In the genomic region with DNA sequence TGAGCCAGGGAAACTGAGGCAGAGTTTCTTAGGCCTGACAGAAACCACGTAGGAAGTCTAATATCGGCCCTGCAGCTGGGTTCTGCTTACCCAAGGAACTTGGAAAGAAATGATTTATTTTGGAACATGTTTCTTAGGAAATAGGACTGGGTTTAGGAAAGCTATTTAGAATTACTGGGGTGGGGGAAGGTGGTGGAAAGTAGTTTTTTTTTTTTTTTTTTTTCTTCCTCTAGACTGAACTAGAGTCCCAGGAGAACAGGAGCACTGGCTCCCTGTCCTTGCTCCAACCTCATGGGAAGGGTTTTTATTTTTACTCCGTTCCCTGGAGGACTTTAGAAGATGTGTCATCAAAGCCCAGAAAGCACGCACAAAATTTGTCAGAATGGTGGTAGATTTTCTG, we compare ENCODE assay signal across 9 mouse cellular contexts. TPM values are rescaled to one million over a fixed set of nuclear protein-coding genes. Genes with fewer than 3 reads are reported as not detected.
A peak's percentile ranks its signal among the peaks of the same experiment; 100 is the strongest.
DNase-seq lines count a peak whose midpoint lies in the region; ATAC-seq lines count a peak whose summit lies in the region.
"Had no signal": no experiment of that assay in that cellular context is flagged by ENCODE, and none has a peak within 500 bp of the region (broad histone marks: within the 10 kb centered on the region; RNA-seq: fewer than 3 reads in every experiment).

No protein-coding gene starts in this region.

- WGBS in heart, embryonic 13.5 days: 51% methylated on average over 4 of the region's 4 CpGs
- 48% methylated on average over 4 of the region's 4 CpGs for WGBS in hindbrain, embryonic 14.5 days
- WGBS in midbrain, embryonic 13.5 days: 74% methylated on average over 4 of the region's 4 CpGs

- intact Hi-C loops in heart, postnatal 14 days (cut with DNase I): loop anchor here (5.0 kb wide), 1 partner anchor 83 kb away; the partner anchor contains the start of genes Brca1 and Nbr1

- no peaks in the 10 kb centered on the region for H3K27me3 ChIP-seq in heart, embryonic 13.5 days (replicated peaks)
- no peaks in the 10 kb centered on the region for H3K27me3 ChIP-seq in hindbrain, embryonic 14.5 days (ENCODE audit: control insufficient read depth, insufficient read depth, low read length)
- H3K27me3 ChIP-seq in midbrain, embryonic 13.5 days: no peaks in the 10 kb centered on the region

- H3K9me3 ChIP-seq in heart, embryonic 13.5 days: no peaks in the 10 kb centered on the region
- no peaks in the 10 kb centered on the region for H3K9me3 ChIP-seq in hindbrain, embryonic 14.5 days (ENCODE audit: control insufficient read depth, low read length)
- no peaks in the 10 kb centered on the region for H3K9me3 ChIP-seq in midbrain, embryonic 13.5 days

- peak overlapping the region; percentile 82 for H3K4me2 ChIP-seq in heart, embryonic 13.5 days
- H3K4me2 ChIP-seq in hindbrain, embryonic 14.5 days (replicated peaks): peak overlapping the region; percentile 80
- peak overlapping the region; percentile 82 for H3K4me2 ChIP-seq in midbrain, embryonic 13.5 days (replicated peaks)

- peak overlapping the region; percentile 86 for H3K9ac ChIP-seq in heart, embryonic 13.5 days
- H3K9ac ChIP-seq in hindbrain, embryonic 14.5 days: peak overlapping the region; percentile 84
- H3K9ac ChIP-seq in midbrain, embryonic 13.5 days (replicated peaks): peak overlapping the region; percentile 89

- no peak for DNase-seq in heart, postnatal 14 days
- DNase-seq in hindbrain, embryonic 14.5 days (ENCODE audit: low spot score): no peak
- DNase-seq in adrenal gland, postnatal 10 days: no peak
- DNase-seq in testis, postnatal 14 days (ENCODE audit: low spot score): no peak
- DNase-seq: adrenal gland, postnatal 36 days had no signal

- H3K36me3 ChIP-seq in heart, embryonic 13.5 days: 0 out of 2 replicates have a peak, but pooled peaks cover 6% of the 10 kb centered on the region
- peaks cover 10% of the 10 kb centered on the region for H3K36me3 ChIP-seq in hindbrain, embryonic 14.5 days (replicated peaks; ENCODE audit: control insufficient read depth, insufficient read depth)
- H3K36me3 ChIP-seq in midbrain, embryonic 13.5 days: peaks cover 17% of the 10 kb centered on the region

- ATAC-seq in heart, embryonic 13.5 days (ENCODE audit: extremely low read depth, insufficient number of reproducible peaks, low FRiP score, low TSS enrichment): no peak
- ATAC-seq in hindbrain, embryonic 14.5 days (ENCODE audit: low FRiP score): no peak
- no peak for ATAC-seq in midbrain, embryonic 13.5 days
- no peak for ATAC-seq in frontal cortex, adult (ENCODE audit: low TSS enrichment)

- peak overlapping the region; percentile 77 for H3K4me3 ChIP-seq in heart, embryonic 13.5 days
- peak overlapping the region; percentile 65; the same call in 1 of the 2 replicates for H3K4me3 ChIP-seq in brown adipose tissue, adult 24 weeks (ENCODE audit: insufficient read depth, low read depth, low read length)
- H3K4me3 ChIP-seq in hindbrain, embryonic 14.5 days (replicated peaks; ENCODE audit: low read length): peak overlapping the region; percentile 64
- peak overlapping the region; percentile 79 for H3K4me3 ChIP-seq in midbrain, embryonic 13.5 days (replicated peaks)

- H3K27ac ChIP-seq in heart, embryonic 13.5 days (replicated peaks): no peak overlapping the region
- no peak overlapping the region for H3K27ac ChIP-seq in brown adipose tissue, adult 24 weeks (replicated peaks; ENCODE audit: low read depth, low read length)
- H3K27ac ChIP-seq in hindbrain, embryonic 14.5 days: no peak overlapping the region
- H3K27ac ChIP-seq in midbrain, embryonic 13.5 days: peak overlapping the region; percentile 90

- peaks cover 59% of the 10 kb centered on the region for H3K4me1 ChIP-seq in heart, embryonic 13.5 days
- H3K4me1 ChIP-seq in brown adipose tissue, adult 24 weeks (ENCODE audit: control insufficient read depth, insufficient read depth, insufficient read length, low read length): no peaks in the 10 kb centered on the region
- H3K4me1 ChIP-seq in hindbrain, embryonic 14.5 days (replicated peaks; ENCODE audit: control insufficient read depth, insufficient read depth, low read length): peaks cover 18% of the 10 kb centered on the region
- peaks cover 70% of the 10 kb centered on the region for H3K4me1 ChIP-seq in midbrain, embryonic 13.5 days (replicated peaks)

RNA-seq across cellular contexts. Expression of gene Vat1, which starts 3.1 kb away (rescaled TPM):
- polyA plus RNA-seq in heart, embryonic 13.5 days (2015; fragmentation: Nextera tagmentation; extraction: Ambion mirVana): 28.0 and 28.9 TPM in 2 replicates
- total RNA-seq in heart, postnatal 14 days (2021): 10 to 100 TPM; 31.8 to 33.0 TPM
- 16.0 and 22.4 TPM in 2 replicates for polyA plus RNA-seq in brown adipose tissue, adult 24 weeks (2012; ENCODE audit: insufficient read depth, insufficient read length, missing spikeins)
- polyA plus RNA-seq in hindbrain, embryonic 14.5 days (2014; fragmentation: Nextera tagmentation; extraction: Ambion mirVana): 99.9 and 117 TPM in 2 replicates
- polyA plus RNA-seq in midbrain, embryonic 13.5 days (2015; fragmentation: Nextera tagmentation; extraction: Ambion mirVana): 79.5 and 91.5 TPM in 2 replicates
- total RNA-seq in adrenal gland, postnatal 10 days (2021): 10 to 100 TPM; 79.4 to 87.3 TPM

RNA-seq across cellular contexts. Expression of gene Rnd2, which starts 4.4 kb away (rescaled TPM):
- 23.5 and 26.4 TPM in 2 replicates for polyA plus RNA-seq in heart, embryonic 13.5 days (2015; fragmentation: Nextera tagmentation; extraction: Ambion mirVana)
- total RNA-seq in heart, postnatal 14 days (2021): 1 to 10 TPM; 5.9 to 6.7 TPM
- 3.7 and 3.8 TPM in 2 replicates for polyA plus RNA-seq in brown adipose tissue, adult 24 weeks (2012; ENCODE audit: insufficient read depth, insufficient read length, missing spikeins)
- polyA plus RNA-seq in hindbrain, embryonic 14.5 days (2014; fragmentation: Nextera tagmentation; extraction: Ambion mirVana): 51.0 and 52.5 TPM in 2 replicates
- 102 and 117 TPM in 2 replicates for polyA plus RNA-seq in midbrain, embryonic 13.5 days (2015; fragmentation: Nextera tagmentation; extraction: Ambion mirVana)
- total RNA-seq in adrenal gland, postnatal 10 days (2021): 10 to 100 TPM; 10.6 to 11.0 TPM

RNA-seq across cellular contexts. Expression of gene Ifi35, which starts 20.9 kb away (rescaled TPM):
- 11.6 and 13.7 TPM in 2 replicates for polyA plus RNA-seq in heart, embryonic 13.5 days (2015; fragmentation: Nextera tagmentation; extraction: Ambion mirVana)
- total RNA-seq in heart, postnatal 14 days (2021): 10 to 100 TPM; 12.2 TPM
- 14.8 and 19.7 TPM in 2 replicates for polyA plus RNA-seq in brown adipose tissue, adult 24 weeks (2012; ENCODE audit: insufficient read depth, insufficient read length, missing spikeins)
- polyA plus RNA-seq in hindbrain, embryonic 14.5 days (2014; fragmentation: Nextera tagmentation; extraction: Ambion mirVana): 2.6 and 5.4 TPM in 2 replicates
- polyA plus RNA-seq in midbrain, embryonic 13.5 days (2015; fragmentation: Nextera tagmentation; extraction: Ambion mirVana): 2.2 and 2.3 TPM in 2 replicates
- total RNA-seq in adrenal gland, postnatal 10 days (2021): 10 to 100 TPM; 23.0 to 24.9 TPM

RNA-seq across cellular contexts. Expression of gene Rpl27, which starts 27.1 kb away (rescaled TPM):
- 222 and 239 TPM in 2 replicates for polyA plus RNA-seq in heart, embryonic 13.5 days (2015; fragmentation: Nextera tagmentation; extraction: Ambion mirVana)
- 10 to 100 TPM; 49.7 to 52.9 TPM for total RNA-seq in heart, postnatal 14 days (2021)
- polyA plus RNA-seq in brown adipose tissue, adult 24 weeks (2012; ENCODE audit: insufficient read depth, insufficient read length, missing spikeins): 376 and 386 TPM in 2 replicates
- 248 and 297 TPM in 2 replicates for polyA plus RNA-seq in hindbrain, embryonic 14.5 days (2014; fragmentation: Nextera tagmentation; extraction: Ambion mirVana)
- 303 and 310 TPM in 2 replicates for polyA plus RNA-seq in midbrain, embryonic 13.5 days (2015; fragmentation: Nextera tagmentation; extraction: Ambion mirVana)
- 10 to 100 TPM; 75.5 to 92.7 TPM for total RNA-seq in adrenal gland, postnatal 10 days (2021)

RNA-seq across cellular contexts. Expression of gene Ptges3l, which starts 44.0 kb away (rescaled TPM):
- polyA plus RNA-seq in heart, embryonic 13.5 days (2015; fragmentation: Nextera tagmentation; extraction: Ambion mirVana): 71.6 and 75.1 TPM in 2 replicates
- 10 to 100 TPM; 60.2 to 61.2 TPM for total RNA-seq in heart, postnatal 14 days (2021)
- polyA plus RNA-seq in brown adipose tissue, adult 24 weeks (2012; ENCODE audit: insufficient read depth, insufficient read length, missing spikeins): 3.8 and 4.2 TPM in 2 replicates
- 1.9 and 2.2 TPM in 2 replicates for polyA plus RNA-seq in hindbrain, embryonic 14.5 days (2014; fragmentation: Nextera tagmentation; extraction: Ambion mirVana)
- polyA plus RNA-seq in midbrain, embryonic 13.5 days (2015; fragmentation: Nextera tagmentation; extraction: Ambion mirVana): 2.0 and 2.6 TPM in 2 replicates
- 1 to 10 TPM; 5.6 to 9.5 TPM for total RNA-seq in adrenal gland, postnatal 10 days (2021)
